Mouse (Mus musculus) heart, embryonic 16.5 days (tissue): ENCODE measurements around the gene Myo7a. TPM values are rescaled to one million over a fixed set of nuclear protein-coding genes. Genes with fewer than 3 reads are reported as not detected.

ENCODE experiments used
- ATAC-seq: fragments of 200-750 bp; cut with Nextera tagmentation; replicated peaks from 2 replicates; pipeline ENCODE4 v1.8.0; 2017; ENCODE audit warnings: moderate number of reproducible peaks; ENCODE audit not compliant: insufficient read depth, low FRiP score; ENCODE audit errors: extremely low read depth
- H3K27ac ChIP-seq: fragments of 300-500 bp; sonication (generic); 2 replicates; pipeline ENCODE4 v1.5.1; 2014; ENCODE audit warnings: mild to moderate bottlenecking, low read length, control low read depth, moderate library complexity
- H3K27me3 ChIP-seq: fragments of 300-500 bp; sonication (generic); 2 replicates; pipeline ENCODE4 v1.6.1; 2014; ENCODE audit warnings: low read length, mixed read lengths; ENCODE audit not compliant: control insufficient read depth, insufficient read depth
- H3K36me3 ChIP-seq: fragments of 300-500 bp; sonication (generic); 2 replicates; pipeline ENCODE4 v1.6.1; 2014; ENCODE audit not compliant: control insufficient read depth, insufficient read depth
- H3K4me1 ChIP-seq: fragments of 300-500 bp; sonication (generic); 2 replicates; pipeline ENCODE4 v1.6.1; 2014; ENCODE audit warnings: low read length, mixed read lengths; ENCODE audit not compliant: control insufficient read depth, insufficient read depth
- H3K4me2 ChIP-seq: fragments of 300-500 bp; sonication (generic); 2 replicates; pipeline ENCODE4 v1.6.1; 2014; ENCODE audit warnings: low read depth, mild to moderate bottlenecking, control low read depth, low read length
- H3K4me3 ChIP-seq: fragments of 300-500 bp; sonication (generic); 2 replicates; pipeline ENCODE4 v1.5.1; 2014; ENCODE audit warnings: mild to moderate bottlenecking, control low read depth, low read length
- H3K9ac ChIP-seq: fragments of 300-500 bp; sonication (generic); 2 replicates; pipeline ENCODE4 v1.6.1; 2014; ENCODE audit warnings: low read length, control low read depth
- H3K9me3 ChIP-seq: fragments of 300-500 bp; sonication (generic); replicated peaks from 2 replicates; pipeline ENCODE4 v1.6.1; 2016; ENCODE audit warnings: low read length; ENCODE audit not compliant: control insufficient read depth
- WGBS: fragments of 180-500 bp; shearing (Covaris S2); extraction: QIAGEN DNeasy Blood & Tissue Kit; methylation state at CpG from one replicate; pipeline ENCODE4 v1.1.7; 2014; 5-methylcytosine and 5-hydroxymethylcytosine counted together
- polyA plus RNA-seq: library from polyadenylated mRNA; unstranded; fragments of >200 nt; fragmentation: Nextera tagmentation; extraction: Ambion mirVana; gene quantifications from 2 replicates; pipeline ENCODE4 v1.2.1, GENCODE M21; 2015

Myo7a gene
- polyA plus RNA-seq, 1 experiment from 2014 or later: 4.8 TPM

- WGBS: 21% methylated on average over 3 of the region's 3 CpGs
- Histone ChIP-seq H3K4me3 (no peak overlapping the region), H3K36me3 (no peaks in the 10 kb centered on the region), H3K27ac (peak overlapping the region; percentile 32; the same call in 1 of the 2 replicates), H3K4me1 (peaks cover 21% of the 10 kb centered on the region), H3K9ac (no peak overlapping the region), H3K9me3 (no peaks in the 10 kb centered on the region), H3K27me3 (no peaks in the 10 kb centered on the region), H3K4me2 (no peak overlapping the region)
- ATAC-seq: no peak; the same call in 1 of the 2 replicates
These were observed 36.9 kb upstream of the Myo7a start for GRCm38 (mm10) chr7:98156280-98156665.

GRCm38 (mm10) chr7:98155546-98156279, 36.4 kb upstream of the Myo7a start:
- peak overlapping the region; percentile 40; the same call in 1 of the 2 replicates for H3K27ac ChIP-seq
- H3K4me2 ChIP-seq: no peak overlapping the region
- ATAC-seq: peak; percentile 44
- no peak overlapping the region for H3K4me3 ChIP-seq
- no peak overlapping the region for H3K9ac ChIP-seq
- WGBS: 14% methylated on average over 7 of the region's 8 CpGs
- no peaks in the 10 kb centered on the region for H3K9me3 ChIP-seq
- H3K27me3 ChIP-seq: no peaks in the 10 kb centered on the region
- H3K36me3 ChIP-seq: no peaks in the 10 kb centered on the region
- H3K4me1 ChIP-seq: peaks cover 18% of the 10 kb centered on the region

GRCm38 (mm10) chr7:98153892-98154291, 34.6 kb upstream of the Myo7a start:
- Histone ChIP-seq H3K4me3 (no peak overlapping the region), H3K27ac (no peak overlapping the region), H3K9ac (no peak overlapping the region; the same call in 1 of the 2 replicates), H3K9me3 (no peaks in the 10 kb centered on the region), H3K4me2 (no peak overlapping the region), H3K36me3 (no peaks in the 10 kb centered on the region), H3K27me3 (no peaks in the 10 kb centered on the region), H3K4me1 (peaks cover 13% of the 10 kb centered on the region)
- WGBS: 66% methylated on average over 5 of the region's 5 CpGs
- no peak for ATAC-seq

DNA sequence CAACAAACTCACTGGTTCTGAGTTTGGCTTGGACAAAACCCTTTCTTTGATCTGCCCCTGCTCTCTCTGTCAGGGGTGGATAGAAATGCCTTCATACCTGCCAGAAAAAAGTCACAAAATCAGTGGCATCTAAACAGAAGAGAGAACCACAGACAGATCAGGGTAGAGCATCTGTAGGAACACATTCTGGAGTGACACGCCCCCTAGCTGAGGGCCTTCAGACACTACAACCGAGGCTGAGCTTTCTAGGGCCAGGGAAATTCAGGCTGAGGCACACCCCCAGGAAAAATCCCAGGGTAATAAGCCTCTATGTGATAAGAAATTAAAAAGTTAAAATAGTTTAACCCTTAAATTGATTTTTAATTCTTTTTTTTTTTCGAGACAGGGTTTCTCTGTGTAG, 34.0 kb upstream of the Myo7a start:
- H3K4me1 ChIP-seq: peaks cover 13% of the 10 kb centered on the region
- no peak overlapping the region for H3K4me2 ChIP-seq
- no peaks in the 10 kb centered on the region for H3K9me3 ChIP-seq
- no peak overlapping the region for H3K4me3 ChIP-seq
- H3K27me3 ChIP-seq: no peaks in the 10 kb centered on the region
- H3K9ac ChIP-seq: no peak overlapping the region
- no peak for ATAC-seq
- no peaks in the 10 kb centered on the region for H3K36me3 ChIP-seq
- no peak overlapping the region for H3K27ac ChIP-seq
- WGBS: 49% methylated on average over 3 of the region's 3 CpGs

GRCm38 (mm10) chr7:98152400-98152799, 33.1 kb upstream of the Myo7a start:
- Histone ChIP-seq H3K9me3 (no peaks in the 10 kb centered on the region), H3K4me1 (peaks cover 16% of the 10 kb centered on the region), H3K4me3 (no peak overlapping the region), H3K36me3 (no peaks in the 10 kb centered on the region), H3K27ac (no peak overlapping the region), H3K27me3 (no peaks in the 10 kb centered on the region), H3K9ac (no peak overlapping the region), H3K4me2 (no peak overlapping the region)
- WGBS: 51% methylated on average over 8 of the region's 8 CpGs
- ATAC-seq: no peak

DNA sequence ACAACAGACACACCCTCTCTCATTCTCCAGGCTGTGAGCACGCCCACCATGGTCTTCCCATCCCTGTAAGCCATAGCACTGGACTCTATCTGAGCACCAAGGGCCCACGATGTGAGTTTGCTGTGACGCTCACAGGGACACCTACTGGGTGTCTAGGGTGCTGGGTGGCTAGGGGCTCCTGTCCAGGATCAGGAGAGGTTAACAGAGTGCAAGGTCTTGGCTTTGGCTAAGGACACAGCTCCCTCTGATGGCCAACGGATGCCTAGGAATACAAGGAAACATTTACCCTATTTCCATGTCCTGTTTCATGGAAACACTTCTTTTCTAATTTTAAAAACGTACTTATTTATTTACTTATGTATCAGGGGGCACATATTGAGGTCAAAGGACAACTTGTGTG, 31.2 kb upstream of the Myo7a start:
- no peak overlapping the region for H3K9ac ChIP-seq
- H3K4me1 ChIP-seq: peaks cover 7% of the 10 kb centered on the region
- no peak overlapping the region for H3K27ac ChIP-seq
- no peaks in the 10 kb centered on the region for H3K36me3 ChIP-seq
- no peak overlapping the region for H3K4me2 ChIP-seq
- H3K4me3 ChIP-seq: no peak overlapping the region
- no peaks in the 10 kb centered on the region for H3K27me3 ChIP-seq
- H3K9me3 ChIP-seq: no peaks in the 10 kb centered on the region
- ATAC-seq: no peak
- WGBS: 43% methylated on average over 5 of the region's 5 CpGs

DNA sequence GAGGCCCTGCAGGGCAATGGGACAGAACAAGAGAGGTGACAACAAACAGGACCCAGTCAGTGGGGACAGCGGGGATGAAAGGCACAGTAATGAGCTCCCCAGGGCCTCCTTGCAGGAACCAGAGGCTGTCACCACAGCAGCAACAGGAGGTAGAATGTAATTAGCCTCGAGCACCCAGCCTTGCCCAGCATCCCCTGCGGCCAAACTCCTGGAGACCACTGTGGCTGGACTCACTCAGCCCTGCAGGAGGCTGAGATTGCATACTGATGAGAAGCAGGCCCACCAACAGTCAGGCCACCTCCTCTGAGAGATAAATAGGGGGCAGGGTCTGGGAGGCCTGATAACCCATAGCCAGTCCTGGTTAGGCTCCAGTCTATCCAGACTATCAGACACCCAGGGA, 30.5 kb upstream of the Myo7a start:
- Histone ChIP-seq H3K4me2 (no peak overlapping the region), H3K4me3 (no peak overlapping the region), H3K36me3 (no peaks in the 10 kb centered on the region), H3K27me3 (no peaks in the 10 kb centered on the region; the same call in 1 of the 2 replicates), H3K27ac (no peak overlapping the region), H3K9ac (no peak overlapping the region), H3K9me3 (no peaks in the 10 kb centered on the region), H3K4me1 (peaks cover 7% of the 10 kb centered on the region)
- ATAC-seq: no peak
- 29% methylated on average over 3 of the region's 3 CpGs for WGBS

- H3K4me3 ChIP-seq: no peak overlapping the region
- peaks cover 7% of the 10 kb centered on the region for H3K4me1 ChIP-seq
- WGBS: 64% methylated on average over 10 of the region's 10 CpGs
- no peaks in the 10 kb centered on the region for H3K36me3 ChIP-seq
- H3K9ac ChIP-seq: no peak overlapping the region
- H3K9me3 ChIP-seq: no peaks in the 10 kb centered on the region
- H3K4me2 ChIP-seq: no peak overlapping the region
- H3K27me3 ChIP-seq: no peaks in the 10 kb centered on the region; the same call in 1 of the 2 replicates
- ATAC-seq: no peak
- no peak overlapping the region for H3K27ac ChIP-seq
These were observed 29.5 kb upstream of the Myo7a start for GRCm38 (mm10) chr7:98148721-98149407.

DNA sequence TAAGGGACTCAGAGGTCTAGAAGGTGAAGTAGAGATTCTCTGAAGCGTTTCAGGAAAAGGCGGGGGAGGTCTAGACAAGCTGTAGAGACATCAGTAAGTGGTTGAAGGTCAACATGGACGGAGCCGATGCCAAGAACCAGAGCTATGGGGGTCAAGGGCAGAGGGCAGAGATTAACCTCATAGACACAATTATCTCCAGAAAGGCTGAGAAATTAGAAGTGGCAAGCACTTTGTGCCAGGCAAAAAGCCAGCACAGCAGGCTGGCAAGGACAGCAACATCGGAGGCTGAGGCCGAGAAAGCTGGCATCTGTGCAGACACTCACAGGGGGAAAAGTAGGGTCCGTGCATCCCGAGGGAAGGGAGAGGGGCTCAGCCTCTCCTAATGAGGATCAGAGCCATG, 28.4 kb upstream of the Myo7a start:
- ATAC-seq: no peak
- H3K27ac ChIP-seq: no peak overlapping the region
- no peak overlapping the region for H3K4me3 ChIP-seq
- peaks cover 7% of the 10 kb centered on the region for H3K4me1 ChIP-seq
- no peak overlapping the region for H3K4me2 ChIP-seq
- H3K36me3 ChIP-seq: no peaks in the 10 kb centered on the region
- no peak overlapping the region for H3K9ac ChIP-seq
- 58% methylated on average over 8 of the region's 8 CpGs for WGBS
- no peaks in the 10 kb centered on the region for H3K9me3 ChIP-seq
- no peaks in the 10 kb centered on the region; the same call in 1 of the 2 replicates for H3K27me3 ChIP-seq
